Mouse (Mus musculus) 3T3-L1 (cell line): ENCODE results near the gene Auts2.

Source experiments
- DNase-seq: peaks from one replicate; pipeline ENCODE4 v3.0.0-alpha.2; 2015; ENCODE audit warnings: low read depth, low spot score

The Auts2 gene

GRCm38 (mm10) chr5:132388746-132389145, 154.4 kb downstream of the Auts2 start:
- DNase-seq, result no peak

GRCm38 (mm10) chr5:132385244-132385855, 157.8 kb downstream of the Auts2 start:
- no peak for DNase-seq

- no peak for DNase-seq
Observed at GRCm38 (mm10) chr5:132380261-132380660, 162.9 kb downstream of the Auts2 start.

GRCm38 (mm10) chr5:132378977-132379376, 164.2 kb downstream of the Auts2 start:
- DNase-seq, result no peak

GRCm38 (mm10) chr5:132375130-132375529, 168.0 kb downstream of the Auts2 start:
- no peak for DNase-seq

GRCm38 (mm10) chr5:132373471-132374075, 169.6 kb downstream of the Auts2 start:
- DNase-seq, result no peak

- no peak for DNase-seq
Observed at GRCm38 (mm10) chr5:132372605-132373004, 170.5 kb downstream of the Auts2 start.

- no peak for DNase-seq
Observed at GRCm38 (mm10) chr5:132368678-132369088, 174.5 kb downstream of the Auts2 start.

GRCm38 (mm10) chr5:132361276-132361675, 181.9 kb downstream of the Auts2 start:
- DNase-seq, result no peak

- DNase-seq, result no peak
Observed at GRCm38 (mm10) chr5:132357726-132358125, 185.4 kb downstream of the Auts2 start.

GRCm38 (mm10) chr5:132355935-132356334, 187.2 kb downstream of the Auts2 start:
- no peak for DNase-seq

- no peak for DNase-seq
Observed at GRCm38 (mm10) chr5:132352437-132352836, 190.7 kb downstream of the Auts2 start.

- DNase-seq, result no peak
Observed at GRCm38 (mm10) chr5:132351139-132351538, 192.0 kb downstream of the Auts2 start.

GRCm38 (mm10) chr5:132341315-132341714, 201.8 kb downstream of the Auts2 start:
- DNase-seq, result no peak

GRCm38 (mm10) chr5:132337677-132338076, 205.5 kb downstream of the Auts2 start:
- no peak for DNase-seq

GRCm38 (mm10) chr5:132335719-132336118, 207.4 kb downstream of the Auts2 start:
- DNase-seq, result no peak

GRCm38 (mm10) chr5:132334796-132335195, 208.3 kb downstream of the Auts2 start:
- no peak for DNase-seq

GRCm38 (mm10) chr5:132333744-132334143, 209.4 kb downstream of the Auts2 start:
- DNase-seq, result no peak

- DNase-seq, result no peak
Observed at GRCm38 (mm10) chr5:132332521-132332920, 210.6 kb downstream of the Auts2 start.

- DNase-seq, result no peak
Observed at GRCm38 (mm10) chr5:132329171-132329936, 213.8 kb downstream of the Auts2 start.

- DNase-seq, result no peak
Observed at GRCm38 (mm10) chr5:132324246-132324883, 218.8 kb downstream of the Auts2 start.

GRCm38 (mm10) chr5:132323608-132324007, 219.5 kb downstream of the Auts2 start:
- no peak for DNase-seq
